Mouse (Mus musculus): Measurements from ENCODE around the gene Smdt1.
A peak's percentile ranks its signal among the peaks of the same experiment; 100 is the strongest.
"Not testable (repeated sequence)": the region's sequence is repeated elsewhere in the genome, so short reads cannot be mapped to it uniquely, and the experiment has no call there.

Gene Smdt1

GRCm38 (mm10) chr15:82343368-82344287 is 4.9 kb downstream of the Smdt1 start:
- no peak for DNase-seq (ENCODE audit: low read depth, low spot score)

GRCm38 (mm10) chr15:82344971-82345370 is 6.2 kb downstream of the Smdt1 start:
- no peak for DNase-seq (ENCODE audit: low read depth, low spot score)

GRCm38 (mm10) chr15:82345820-82346470 is 7.2 kb downstream of the Smdt1 start:
- peak; percentile 95 for DNase-seq (ENCODE audit: low read depth, low spot score)

- DNase-seq (ENCODE audit: low read depth, low spot score): no peak
These were observed 8.0 kb downstream of the Smdt1 start for GRCm38 (mm10) chr15:82346580-82347302.

- no peak for DNase-seq (ENCODE audit: low read depth, low spot score)
These were observed 8.5 kb downstream of the Smdt1 start for GRCm38 (mm10) chr15:82347303-82347676.

- DNase-seq (ENCODE audit: low read depth, low spot score): no peak
These were observed 9.1 kb downstream of the Smdt1 start for GRCm38 (mm10) chr15:82347852-82348251.

GRCm38 (mm10) chr15:82348258-82348998 is 9.7 kb downstream of the Smdt1 start:
- DNase-seq (ENCODE audit: low read depth, low spot score): no peak

GRCm38 (mm10) chr15:82348999-82349341 is 10.2 kb downstream of the Smdt1 start:
- DNase-seq (ENCODE audit: low read depth, low spot score): no peak

- no peak for DNase-seq (ENCODE audit: low read depth, low spot score)
These were observed 11.6 kb downstream of the Smdt1 start for GRCm38 (mm10) chr15:82350349-82350748.

GRCm38 (mm10) chr15:82351480-82351879 is 12.7 kb downstream of the Smdt1 start:
- DNase-seq (ENCODE audit: low read depth, low spot score): no peak

GRCm38 (mm10) chr15:82353078-82353744 is 14.5 kb downstream of the Smdt1 start:
- DNase-seq (ENCODE audit: low read depth, low spot score): no peak

GRCm38 (mm10) chr15:82353745-82354113 is 15.0 kb downstream of the Smdt1 start:
- no peak for DNase-seq (ENCODE audit: low read depth, low spot score)

- DNase-seq (ENCODE audit: low read depth, low spot score): peak; percentile 94
These were observed 15.6 kb downstream of the Smdt1 start, which contains the start of gene Ndufa6 for GRCm38 (mm10) chr15:82354126-82354945. Gene Ndufa6 (minus strand): TSS chr15:82354322.

- no peak for DNase-seq (ENCODE audit: low read depth, low spot score)
These were observed 19.9 kb downstream of the Smdt1 start for GRCm38 (mm10) chr15:82358431-82359260.

- DNase-seq (ENCODE audit: low read depth, low spot score): no peak
These were observed 22.8 kb downstream of the Smdt1 start for GRCm38 (mm10) chr15:82361459-82362018.

GRCm38 (mm10) chr15:82362234-82362633 is 23.5 kb downstream of the Smdt1 start:
- no peak for DNase-seq (ENCODE audit: low read depth, low spot score)

- not testable (repeated sequence) for DNase-seq (ENCODE audit: low read depth, low spot score)
These were observed 25.0 kb downstream of the Smdt1 start for GRCm38 (mm10) chr15:82363801-82364200.

GRCm38 (mm10) chr15:82364561-82364960 is 25.8 kb downstream of the Smdt1 start:
- not testable (repeated sequence) for DNase-seq (ENCODE audit: low read depth, low spot score)

- no peak for DNase-seq (ENCODE audit: low read depth, low spot score)
These were observed 29.4 kb downstream of the Smdt1 start for GRCm38 (mm10) chr15:82368146-82368545.

All from WW6 (cell line).